Mouse (Mus musculus): ENCODE results near the gene Sh3d21. TPM values are rescaled to one million over a fixed set of nuclear protein-coding genes. Genes with fewer than 3 reads are reported as not detected.
A peak's percentile ranks its signal among the peaks of the same experiment; 100 is the strongest.

Gene Sh3d21
- total and polyA plus RNA-seq, 3 experiments, result 0.31 to 1.3 TPM; not detected in 1

DNA sequence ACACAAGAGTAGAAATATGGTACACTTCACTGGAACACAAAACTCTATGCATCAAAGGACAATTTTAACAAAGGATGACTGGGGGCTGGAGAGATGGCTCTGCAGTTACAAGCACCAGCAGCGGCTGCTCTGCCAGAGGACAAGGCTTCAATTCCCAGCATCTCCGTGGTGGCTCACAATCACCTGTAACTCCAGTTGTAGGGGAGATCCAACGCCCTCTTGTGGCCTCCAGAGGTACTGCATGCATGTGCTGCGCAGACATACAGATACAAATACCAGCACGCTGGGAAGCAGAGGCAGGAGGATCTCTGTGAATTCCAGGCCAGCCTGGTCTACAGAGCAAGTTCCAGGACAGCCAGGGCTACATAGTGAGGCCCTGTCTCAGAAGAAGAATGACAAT, 6.7 kb downstream of the Sh3d21 start:
- no peaks in the 10 kb centered on the region for H3K36me3 ChIP-seq (ENCODE audit: control insufficient read depth in 1 of 2, insufficient read depth in 2 of 2, low read length in 2 of 2)
- H3K4me1 ChIP-seq (ENCODE audit: control insufficient read depth in 1 of 2, insufficient read depth in 2 of 2, low read length in 2 of 2), result no peaks in the 10 kb centered on the region
- no peak overlapping the region for H3K27ac ChIP-seq (ENCODE audit: control insufficient read depth, low read depth, low read length)
- TF ChIP-seq RCOR1 (IDR thresholded peaks at IDR 0.05; ENCODE audit: low read depth, low read length), result no peak
- no peak for TF ChIP-seq POLR2AphosphoS5 (IDR thresholded peaks at IDR 0.05; ENCODE audit: borderline replicate concordance, low read depth, low read length)
- TF ChIP-seq HCFC1 (IDR thresholded peaks at IDR 0.05; ENCODE audit: low read depth, low read length), result no peak
- TF ChIP-seq RAD21 (IDR thresholded peaks at IDR 0.05; ENCODE audit: low read depth, low read length), result peak; percentile 26
- TF ChIP-seq NELFE (IDR thresholded peaks at IDR 0.05; ENCODE audit: low read depth, low read length), result no peak
- TF ChIP-seq ZC3H11A (IDR thresholded peaks at IDR 0.05; ENCODE audit: low read depth, low read length), result 0 out of 2 replicates have a peak, but pooled peaks have one; percentile 14
- no peak for TF ChIP-seq TAL1 (IDR thresholded peaks at IDR 0.05; ENCODE audit: low read length)
- no peak for TF ChIP-seq ETS1 (IDR thresholded peaks at IDR 0.05; ENCODE audit: low read depth, low read length)
- peak; percentile 55 for TF ChIP-seq SMC3 (IDR thresholded peaks at IDR 0.05; ENCODE audit: low read depth, low read length)
- TF ChIP-seq MAX (IDR thresholded peaks at IDR 0.05; ENCODE audit: low read length), result no peak
- TF ChIP-seq JUND (IDR thresholded peaks at IDR 0.05; ENCODE audit: low read depth, low read length), result no peak
- TF ChIP-seq CTCF (IDR thresholded peaks at IDR 0.05 in 2 of 3, conservative IDR thresholded peaks at IDR 0.05 in 1 of 3; ENCODE audit: control insufficient read depth in 1 of 3, insufficient read depth in 1 of 3, low read depth in 2 of 3, low read length in 3 of 3, poor library complexity in 1 of 3, severe bottlenecking in 1 of 3), result peak; percentile 66 to 97 (median 76)
- peak; percentile 49 for DNase-seq (ENCODE audit: low read depth, low spot score)
- no peak overlapping the region for H3K4me3 ChIP-seq (ENCODE audit: control insufficient read depth in 1 of 2, insufficient read depth in 1 of 2, low read depth in 2 of 2, low read length in 2 of 2)
- no peaks in the 10 kb centered on the region for H3K9me3 ChIP-seq (replicated peaks; ENCODE audit: insufficient read depth, low read length)
- H3K27me3 ChIP-seq (ENCODE audit: control insufficient read depth in 1 of 2, insufficient read depth in 2 of 2, low read length in 2 of 2), result no peaks in the 10 kb centered on the region
- H3K9ac ChIP-seq (ENCODE audit: control insufficient read depth, low read depth, low read length, poor library complexity, severe bottlenecking), result no peak overlapping the region
- H3K79me2 ChIP-seq (ENCODE audit: control insufficient read depth, insufficient read depth, low read length, poor library complexity), result no peaks in the 10 kb centered on the region

- no peaks in the 10 kb centered on the region for H3K79me2 ChIP-seq (ENCODE audit: control insufficient read depth, insufficient read depth, low read length, poor library complexity)
- TF ChIP-seq ZNF384 (IDR thresholded peaks at IDR 0.05; ENCODE audit: low read depth, low read length) (no peak), KAT2A (conservative IDR thresholded peaks at IDR 0.05; ENCODE audit: low read depth, low read length) (no peak), MYC (IDR thresholded peaks at IDR 0.05; ENCODE audit: low read depth, low read length) (no peak), ETS1 (IDR thresholded peaks at IDR 0.05; ENCODE audit: low read depth, low read length) (no peak), RCOR1 (IDR thresholded peaks at IDR 0.05; ENCODE audit: low read depth, low read length) (no peak), MAX (IDR thresholded peaks at IDR 0.05; ENCODE audit: low read length) (no peak), CTCF (IDR thresholded peaks at IDR 0.05 in 2 of 3, conservative IDR thresholded peaks at IDR 0.05 in 1 of 3; ENCODE audit: control insufficient read depth in 1 of 3, insufficient read depth in 1 of 3, low read depth in 2 of 3, low read length in 3 of 3, poor library complexity in 1 of 3, severe bottlenecking in 1 of 3) (no peak), SMC3 (IDR thresholded peaks at IDR 0.05; ENCODE audit: low read depth, low read length) (no peak), MXI1 (IDR thresholded peaks at IDR 0.05; ENCODE audit: low read depth, low read length) (no peak), MYB (IDR thresholded peaks at IDR 0.05; ENCODE audit: low read depth, low read length) (no peak), EP300 (IDR thresholded peaks at IDR 0.05; ENCODE audit: low read depth in 1 of 2, low read length in 2 of 2) (no peak), USF2 (IDR thresholded peaks at IDR 0.05; ENCODE audit: borderline replicate concordance in 1 of 2, insufficient read depth in 1 of 2, low read depth in 1 of 2, low read length in 2 of 2) (no peak), NRF1 (IDR thresholded peaks at IDR 0.05; ENCODE audit: insufficient read depth, low read depth, low read length, poor library complexity, severe bottlenecking) (no peak), ELF1 (IDR thresholded peaks at IDR 0.05; ENCODE audit: low read depth, low read length) (no peak), CHD1 (IDR thresholded peaks at IDR 0.05; ENCODE audit: low read depth, low read length) (no peak), RAD21 (IDR thresholded peaks at IDR 0.05; ENCODE audit: low read depth, low read length) (no peak), ZMIZ1 (IDR thresholded peaks at IDR 0.05; ENCODE audit: low read depth, low read length) (no peak), MAZ (IDR thresholded peaks at IDR 0.05; ENCODE audit: low read depth, low read length) (no peak), MEF2A (IDR thresholded peaks at IDR 0.05; ENCODE audit: extremely low read depth, insufficient replicate concordance, low read depth, low read length, poor library complexity, severe bottlenecking) (no peak)
- no peaks in the 10 kb centered on the region for H3K9me3 ChIP-seq (replicated peaks; ENCODE audit: insufficient read depth, low read length)
- no peak overlapping the region for H3K27ac ChIP-seq (ENCODE audit: control insufficient read depth, low read depth, low read length)
- no peaks in the 10 kb centered on the region for H3K36me3 ChIP-seq (ENCODE audit: control insufficient read depth in 1 of 2, insufficient read depth in 2 of 2, low read length in 2 of 2)
- no peak for DNase-seq (ENCODE audit: low read depth, low spot score)
- H3K4me1 ChIP-seq (ENCODE audit: control insufficient read depth in 1 of 2, insufficient read depth in 2 of 2, low read length in 2 of 2), result no peaks in the 10 kb centered on the region
- no peaks in the 10 kb centered on the region for H3K27me3 ChIP-seq (ENCODE audit: control insufficient read depth in 1 of 2, insufficient read depth in 2 of 2, low read length in 2 of 2)
- no peak overlapping the region for H3K4me3 ChIP-seq (ENCODE audit: control insufficient read depth in 1 of 2, insufficient read depth in 1 of 2, low read depth in 2 of 2, low read length in 2 of 2)
- H3K9ac ChIP-seq (ENCODE audit: control insufficient read depth, low read depth, low read length, poor library complexity, severe bottlenecking), result no peak overlapping the region
Measured at GRCm38 (mm10) chr4:126155869-126156268, 7.4 kb downstream of the Sh3d21 start.
